Mouse (Mus musculus) lung, adult 2 months (tissue): Measurements from ENCODE around the gene Grik4. TPM values are rescaled to one million over a fixed set of nuclear protein-coding genes. Genes with fewer than 3 reads are reported as not detected.

Source experiments
- DNase-seq: peaks from one replicate; pipeline ENCODE4 v3.0.0; 2022
- H3K4me1 ChIP-seq: fragments of 200-500 bp; 2 replicates; pipeline ENCODE4 v1.6.1; 2011; ENCODE audit warnings: low read length; ENCODE audit not compliant: control insufficient read depth, insufficient read depth
- H3K4me3 ChIP-seq: fragments of 200-500 bp; replicated peaks from 2 replicates; pipeline ENCODE3; 2011; ENCODE audit warnings: low read depth, mild to moderate bottlenecking, control low read depth, low read length; ENCODE audit errors: extremely low read depth
- CTCF ChIP-seq: fragments of 200-500 bp; IDR thresholded peaks from 2 replicates; pipeline ENCODE4 v1.5.1; 2011; ENCODE audit warnings: mild to moderate bottlenecking, low read length, control low read depth; ENCODE audit not compliant: insufficient read depth
- POLR2A ChIP-seq: fragments of 200-500 bp; IDR thresholded peaks from 2 replicates; pipeline ENCODE4 v1.6.1; 2011; ENCODE audit warnings: low read depth, mild to moderate bottlenecking, control low read depth, low read length, borderline replicate concordance; ENCODE audit errors: extremely low read depth
- WGBS: fragments of 180-500 bp; shearing (Covaris S2); methylation state at CpG from one replicate; pipeline ENCODE4 v1.1.7; 2018; 5-methylcytosine and 5-hydroxymethylcytosine counted together
- polyA plus RNA-seq: library from polyadenylated mRNA; depleted of rRNA; stranded (reverse); fragments of >200 nt; gene quantifications from 2 replicates; pipeline ENCODE4 v1.2.3, GENCODE M21; 2012

Gene Grik4
- polyA plus RNA-seq, 1 experiment: 0.93 TPM

DNA sequence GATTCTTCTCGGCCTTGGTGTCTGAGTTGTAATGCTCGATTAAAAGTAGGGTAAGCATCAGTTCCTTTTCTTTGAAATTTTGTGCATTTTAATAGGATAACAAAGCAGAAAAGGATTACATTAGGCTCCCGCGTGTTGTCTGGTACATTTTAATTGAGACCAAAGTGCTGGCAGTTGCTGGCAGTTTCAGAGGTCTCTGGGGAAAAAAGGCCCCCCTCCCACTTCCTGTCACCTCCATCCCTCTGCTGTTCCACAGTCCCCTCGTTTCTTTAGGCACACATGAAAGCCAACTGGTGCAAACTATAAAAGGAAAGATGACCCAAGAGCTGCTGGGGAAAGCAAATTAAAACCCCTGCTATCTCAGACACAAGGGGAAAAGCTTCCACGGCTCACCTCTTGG is 411.3 kb downstream of the Grik4 start:
- H3K4me3 ChIP-seq: no peak overlapping the region
- no peak for TF ChIP-seq CTCF
- TF ChIP-seq POLR2A: no peak
- WGBS: 26% methylated on average over 6 of the region's 6 CpGs
- DNase-seq: no peak
- no peaks in the 10 kb centered on the region for H3K4me1 ChIP-seq

DNA sequence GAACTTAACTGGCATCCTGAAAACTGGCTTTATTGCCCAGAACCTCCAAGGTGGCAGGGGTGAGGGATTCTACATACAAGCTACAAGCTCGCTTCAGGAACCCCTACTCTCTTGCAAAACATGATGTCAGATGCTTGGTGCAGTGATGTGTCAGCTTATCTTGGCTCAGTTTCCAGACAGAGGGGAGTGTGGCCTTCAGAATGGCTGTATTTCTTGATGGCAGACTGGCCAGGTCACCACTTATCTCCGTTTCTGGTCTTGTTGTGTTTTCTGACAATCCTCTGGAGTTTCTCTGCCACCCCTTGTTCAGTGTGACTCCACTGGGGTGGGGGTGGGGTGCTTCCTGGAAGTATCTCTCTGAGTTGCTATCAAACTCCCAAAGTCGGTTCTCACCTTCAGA is 412.3 kb downstream of the Grik4 start:
- Histone ChIP-seq H3K4me3 (no peak overlapping the region), H3K4me1 (no peaks in the 10 kb centered on the region)
- no peak for DNase-seq
- WGBS: 29% methylated on average over 3 of the region's 3 CpGs
- no peak for TF ChIP-seq CTCF

DNA sequence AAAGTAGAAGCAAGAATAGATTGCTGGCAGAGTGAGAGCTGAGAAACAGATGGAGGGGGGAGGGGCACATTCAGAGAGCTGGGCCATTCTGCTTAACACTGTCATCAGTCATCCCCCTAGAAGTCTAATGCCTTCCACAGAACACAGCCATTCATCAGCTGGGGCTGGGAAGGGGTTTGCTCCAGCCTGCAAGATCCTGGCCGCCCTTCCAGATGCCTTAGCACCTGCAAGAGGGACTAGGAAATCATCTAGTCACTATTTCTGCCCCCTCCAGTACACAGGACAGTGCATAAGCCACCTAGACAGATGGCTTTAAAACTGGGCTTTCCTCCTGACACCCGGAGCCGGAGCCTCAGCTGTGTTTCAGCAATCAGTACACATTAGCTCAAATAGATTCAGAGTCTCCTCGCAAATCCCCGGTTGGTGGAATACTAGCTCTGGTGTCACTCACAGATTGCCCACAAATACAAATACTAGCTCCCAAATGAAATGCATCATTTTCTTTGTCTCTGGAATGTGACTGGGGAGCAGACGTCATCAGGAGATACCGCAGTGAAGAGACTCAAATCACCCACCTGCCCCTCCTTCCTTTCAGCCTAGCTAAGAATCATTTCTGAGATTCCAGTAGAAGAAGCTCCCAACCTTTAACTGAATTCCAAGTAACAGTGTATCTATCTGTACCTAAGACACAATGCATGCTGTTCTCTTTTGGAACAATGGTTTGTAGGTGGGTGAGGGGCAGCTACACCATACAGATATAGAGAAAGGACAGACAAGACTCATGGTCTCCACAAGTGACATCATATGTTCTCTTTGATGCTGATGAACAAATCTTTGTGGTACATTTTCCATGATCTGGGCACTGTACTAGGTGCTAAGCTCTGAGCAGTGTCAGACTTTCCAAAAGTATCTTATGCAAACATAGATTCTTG is 413.8 kb downstream of the Grik4 start:
- Histone ChIP-seq H3K4me3 (no peak overlapping the region), H3K4me1 (no peaks in the 10 kb centered on the region)
- no peak for DNase-seq
- TF ChIP-seq POLR2A: no peak
- TF ChIP-seq CTCF: no peak
- WGBS: 62% methylated on average over 7 of the region's 7 CpGs

DNA sequence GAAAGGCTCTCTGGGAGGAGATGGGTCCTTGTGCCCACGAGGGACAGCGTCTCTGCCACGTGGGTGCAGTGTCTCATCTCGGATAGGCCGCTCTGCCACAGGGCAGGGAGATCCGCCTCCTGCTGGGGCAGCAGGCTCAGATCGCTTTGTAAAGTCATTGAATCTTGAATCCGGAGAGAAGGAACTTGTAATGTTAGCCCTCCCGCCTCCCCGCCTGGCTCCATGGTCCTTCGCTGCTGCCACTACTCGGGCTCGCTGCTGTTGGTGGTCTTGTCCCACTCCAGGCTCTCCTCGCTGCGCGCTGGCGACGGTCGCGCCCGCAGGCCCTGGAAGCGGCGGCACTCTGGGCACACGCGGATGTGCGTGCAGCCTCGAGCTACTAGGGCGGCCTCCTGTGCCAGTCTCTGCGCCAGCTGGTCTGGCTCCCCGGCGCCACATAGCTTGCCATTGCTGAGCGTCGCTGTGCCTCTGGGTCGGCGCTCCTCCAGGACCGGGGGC is 423.7 kb downstream of the Grik4 start:
- peak; percentile 21 for DNase-seq
- 13% methylated on average over 36 of the region's 36 CpGs for WGBS
- Histone ChIP-seq H3K4me3 (peak overlapping the region; percentile 49), H3K4me1 (peaks cover 2% of the 10 kb centered on the region; the same call in 1 of the 2 replicates)
- TF ChIP-seq CTCF: no peak
- TF ChIP-seq POLR2A: no peak

DNA sequence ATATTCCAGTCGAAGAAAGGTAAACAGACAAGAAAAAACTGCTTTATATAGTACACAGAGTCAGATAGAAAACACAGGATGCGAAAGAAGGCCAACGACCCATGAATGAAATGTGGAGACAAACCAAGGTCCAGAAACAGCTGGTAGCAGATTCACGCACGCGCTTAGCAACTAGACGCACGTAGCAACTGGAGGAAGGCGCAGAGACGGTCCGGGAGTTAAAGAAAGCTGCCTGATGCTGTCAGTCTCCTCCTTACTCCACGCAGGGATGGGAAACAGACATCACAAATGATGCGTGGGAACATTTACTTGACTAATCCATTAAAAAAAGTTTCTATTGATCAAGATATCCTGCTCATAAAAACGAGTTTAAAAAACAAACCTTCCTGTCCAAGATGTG is 426.1 kb downstream of the Grik4 start:
- WGBS: 60% methylated on average over 14 of the region's 14 CpGs
- no peak overlapping the region for H3K4me3 ChIP-seq
- H3K4me1 ChIP-seq: peaks cover 2% of the 10 kb centered on the region; the same call in 1 of the 2 replicates
- DNase-seq: no peak
- no peak for TF ChIP-seq CTCF
- no peak for TF ChIP-seq POLR2A

DNA sequence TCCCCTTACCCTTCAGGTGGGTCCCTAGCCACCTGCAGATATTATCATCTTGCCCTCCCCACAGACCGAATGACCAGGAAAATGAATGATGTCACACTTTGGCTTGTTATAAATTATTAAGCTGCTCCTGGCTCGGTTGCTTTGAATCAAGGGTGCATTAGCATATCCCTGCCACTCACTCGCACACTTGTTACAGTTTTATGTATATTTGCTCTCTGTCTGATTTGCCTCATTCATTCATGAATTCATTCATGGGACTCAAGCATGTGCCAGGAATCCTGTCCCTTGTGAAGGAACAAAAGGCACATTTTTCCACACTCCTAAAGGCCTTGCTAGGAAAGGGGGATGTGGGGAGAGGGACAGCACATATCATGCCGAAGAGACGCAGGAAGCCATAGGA is 431.1 kb downstream of the Grik4 start:
- Histone ChIP-seq H3K4me3 (no peak overlapping the region), H3K4me1 (no peaks in the 10 kb centered on the region)
- 71% methylated on average over 5 of the region's 5 CpGs for WGBS
- TF ChIP-seq CTCF (no peak), POLR2A (no peak)
- DNase-seq: no peak

DNA sequence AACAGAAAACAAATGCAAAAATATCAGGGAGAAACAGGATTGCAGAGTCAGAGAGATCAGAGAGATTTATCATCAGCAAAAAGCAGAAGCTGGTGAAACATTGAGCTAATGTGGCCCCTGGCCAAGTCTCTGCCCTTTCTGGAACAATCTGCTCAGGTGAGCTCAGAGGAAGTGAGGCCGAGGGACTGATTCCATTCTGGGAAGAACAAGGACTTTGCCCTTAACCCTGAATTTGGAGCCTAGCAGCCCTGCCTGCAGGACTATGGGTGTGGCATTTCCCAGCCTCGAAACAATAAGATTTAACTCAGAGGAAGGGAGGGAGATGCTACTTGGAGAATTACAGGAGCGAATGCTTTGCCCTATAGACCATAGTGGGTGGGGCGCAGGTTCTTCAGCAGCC is 432.0 kb downstream of the Grik4 start:
- no peak for DNase-seq
- H3K4me1 ChIP-seq: no peaks in the 10 kb centered on the region
- WGBS: 44% methylated on average over 4 of the region's 4 CpGs
- no peak overlapping the region for H3K4me3 ChIP-seq
- TF ChIP-seq CTCF (no peak), POLR2A (no peak)

DNA sequence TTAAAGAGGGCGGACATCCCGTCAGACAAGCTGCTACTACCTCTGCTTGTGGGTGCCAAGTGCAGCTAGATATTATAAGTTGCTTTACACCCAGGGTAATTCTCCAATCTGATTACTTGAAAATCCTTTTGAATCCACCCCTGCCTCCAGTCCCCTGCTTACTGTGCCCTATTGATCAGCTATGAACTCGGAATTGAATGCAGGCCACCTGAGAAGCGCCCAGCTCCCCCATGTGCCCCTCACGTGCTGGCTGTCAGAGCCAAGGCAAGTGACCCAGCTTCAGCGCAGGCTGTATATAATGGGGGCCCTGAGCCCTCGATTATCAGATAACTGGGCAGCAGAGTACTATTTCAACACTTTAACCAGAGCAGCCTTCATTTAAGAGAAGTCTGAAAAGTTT is 436.1 kb downstream of the Grik4 start:
- DNase-seq: no peak
- 72% methylated on average over 7 of the region's 7 CpGs for WGBS
- H3K4me3 ChIP-seq: no peak overlapping the region
- H3K4me1 ChIP-seq: no peaks in the 10 kb centered on the region; the same call in 1 of the 2 replicates
- no peak for TF ChIP-seq CTCF
- no peak for TF ChIP-seq POLR2A

DNA sequence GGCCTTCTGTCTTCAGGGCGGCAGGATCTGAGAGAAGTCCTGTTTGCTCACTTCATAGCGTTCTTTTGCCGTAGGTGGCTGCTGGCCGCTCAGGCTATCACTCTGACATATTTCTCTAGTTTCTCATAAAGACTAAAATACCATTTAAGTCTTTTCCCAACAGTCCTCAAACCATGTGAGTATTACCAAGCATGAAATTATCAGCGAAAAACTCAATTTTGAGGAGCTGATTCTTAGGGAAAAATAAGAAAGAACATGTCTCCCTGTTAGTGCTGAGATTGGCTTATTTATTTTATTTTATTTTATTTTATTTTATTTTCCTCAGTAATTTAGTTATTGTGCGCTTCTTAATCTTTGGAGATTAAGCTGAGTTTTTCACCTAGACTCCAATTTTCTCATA is 436.6 kb downstream of the Grik4 start, which contains the start of gene Tbcel:
Gene Tbcel, minus strand, starts transcription at position 101 of the 400 bp plus-strand sequence.
- TF ChIP-seq CTCF (no peak), POLR2A (no peak)
- WGBS: 75% methylated on average over 6 of the region's 6 CpGs

DNA sequence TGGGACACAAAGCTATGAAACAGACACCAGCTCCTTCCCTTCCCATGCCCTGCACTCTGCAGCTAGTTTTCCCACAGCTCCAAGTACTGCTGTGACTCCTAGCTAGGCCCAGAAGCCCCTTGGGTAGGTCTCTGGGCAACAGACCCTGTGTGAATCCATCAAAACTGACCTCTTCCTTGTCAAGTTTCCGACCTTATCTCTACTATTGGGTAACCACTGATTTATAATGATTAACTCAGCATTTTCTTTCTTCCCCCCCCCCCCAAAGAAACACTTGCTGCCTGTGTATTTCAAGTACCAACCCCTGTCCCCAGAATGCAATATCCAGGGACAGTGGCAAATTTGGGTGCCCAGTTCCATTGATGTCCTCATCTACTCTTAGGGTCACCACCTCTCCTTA is 437.3 kb downstream of the Grik4 start:
- no peaks in the 10 kb centered on the region; the same call in 1 of the 2 replicates for H3K4me1 ChIP-seq
- TF ChIP-seq POLR2A (no peak), CTCF (no peak)
- no peak overlapping the region for H3K4me3 ChIP-seq
- DNase-seq: no peak
- 41% methylated on average over 1 of the region's 1 CpGs for WGBS

More for the DNA sequence above, 436.6 kb downstream of the Grik4 start, which contains the start of gene Tbcel:
- DNase-seq: no peak
- H3K4me1 ChIP-seq: no peaks in the 10 kb centered on the region; the same call in 1 of the 2 replicates
- H3K4me3 ChIP-seq: no peak within 1 kb of the TSS
